Mouse (Mus musculus): ENCODE measurements at regions not wholly inside any gene's neighbourhood (a gene's known extent, or its start where the extent isn't known, plus 50 kb on each side); places are given as distances from the start of the nearest gene placed in this dataset.

DNA sequence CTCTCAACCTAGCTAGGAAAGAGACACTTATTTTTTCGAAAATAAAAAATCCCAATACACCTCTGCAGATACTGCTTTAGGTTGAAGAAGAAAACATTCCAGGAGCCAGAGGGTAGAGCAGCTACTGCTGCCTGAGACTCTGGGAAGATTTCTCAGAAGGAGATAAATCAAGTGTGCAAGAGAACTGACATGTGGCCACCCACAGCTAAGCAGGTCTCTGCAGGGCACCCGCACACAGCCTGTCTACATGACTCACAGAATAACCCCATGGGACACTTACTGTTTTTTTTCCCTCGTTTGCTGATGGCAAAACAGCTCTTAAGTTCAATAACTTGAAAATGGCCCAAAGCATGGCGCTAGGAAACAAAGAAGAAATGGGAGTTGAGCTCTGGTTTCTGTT, 68.7 kb upstream of the Abca1 start:
- H3K4me3 ChIP-seq (ENCODE audit: control insufficient read depth in 1 of 2, insufficient read depth in 1 of 2, low read depth in 2 of 2, low read length in 2 of 2): no peak overlapping the region
- peaks cover 0 to 13% of the 10 kb centered on the region in 2 experiments; a peak in 3 of 4 replicates for H3K4me1 ChIP-seq (ENCODE audit: control insufficient read depth in 1 of 2, insufficient read depth in 2 of 2, low read length in 2 of 2)
- no peak for TF ChIP-seq POLR2AphosphoS2 (IDR thresholded peaks at IDR 0.05; ENCODE audit: low read length)
- no peak for TF ChIP-seq POLR2AphosphoS5 (IDR thresholded peaks at IDR 0.05; ENCODE audit: borderline replicate concordance, low read depth, low read length)
- TF ChIP-seq GATA1 (IDR thresholded peaks at IDR 0.05; ENCODE audit: low read depth, low read length): no peak
- no peak for TF ChIP-seq ELF1 (IDR thresholded peaks at IDR 0.05; ENCODE audit: low read depth, low read length)
- no peak for TF ChIP-seq MXI1 (IDR thresholded peaks at IDR 0.05; ENCODE audit: low read depth, low read length)
- TF ChIP-seq BHLHE40 (IDR thresholded peaks at IDR 0.05; ENCODE audit: borderline replicate concordance, low read depth, low read length): no peak
- no peak for TF ChIP-seq ZMIZ1 (IDR thresholded peaks at IDR 0.05; ENCODE audit: low read depth, low read length)
- no peak for TF ChIP-seq NELFE (IDR thresholded peaks at IDR 0.05; ENCODE audit: low read depth, low read length)
- TF ChIP-seq MAX (IDR thresholded peaks at IDR 0.05; ENCODE audit: low read length): no peak
- TF ChIP-seq JUND (IDR thresholded peaks at IDR 0.05; ENCODE audit: low read depth, low read length): no peak
- TF ChIP-seq ZNF384 (IDR thresholded peaks at IDR 0.05; ENCODE audit: low read depth, low read length): no peak
- TF ChIP-seq TAL1 (IDR thresholded peaks at IDR 0.05; ENCODE audit: low read length): no peak
- no peak for TF ChIP-seq USF1 (IDR thresholded peaks at IDR 0.05; ENCODE audit: low read depth, low read length)
- no peak for TF ChIP-seq TBP (IDR thresholded peaks at IDR 0.05; ENCODE audit: low read depth, low read length)
- no peak for TF ChIP-seq SIN3A (IDR thresholded peaks at IDR 0.05; ENCODE audit: low read length)
- H3K36me3 ChIP-seq (ENCODE audit: control insufficient read depth in 1 of 2, insufficient read depth in 2 of 2, low read length in 2 of 2): peaks cover 0 to 4% of the 10 kb centered on the region in 2 experiments; a peak in 2 of 4 replicates
- no peak for DNase-seq (ENCODE audit: low read depth, low spot score)
- no peaks in the 10 kb centered on the region for H3K9me3 ChIP-seq (replicated peaks; ENCODE audit: insufficient read depth, low read length)
- H3K9ac ChIP-seq (ENCODE audit: control insufficient read depth, low read depth, low read length, poor library complexity, severe bottlenecking): no peak overlapping the region
- no peaks in the 10 kb centered on the region for H3K27me3 ChIP-seq (ENCODE audit: control insufficient read depth in 1 of 2, insufficient read depth in 2 of 2, low read length in 2 of 2)
- H3K27ac ChIP-seq (ENCODE audit: control insufficient read depth, low read depth, low read length): no peak overlapping the region
- H3K79me2 ChIP-seq (ENCODE audit: control insufficient read depth, insufficient read depth, low read length, poor library complexity): no peaks in the 10 kb centered on the region

GRCm38 (mm10) chr4:53227771-53228170, 68.1 kb upstream of the Abca1 start:
- Histone ChIP-seq H3K27me3 (ENCODE audit: control insufficient read depth in 1 of 2, insufficient read depth in 2 of 2, low read length in 2 of 2) (no peaks in the 10 kb centered on the region; a peak in 1 of 4 replicates), H3K36me3 (ENCODE audit: control insufficient read depth in 1 of 2, insufficient read depth in 2 of 2, low read length in 2 of 2) (peaks cover 0 to 4% of the 10 kb centered on the region in 2 experiments; a peak in 2 of 4 replicates), H3K4me3 (ENCODE audit: control insufficient read depth in 1 of 2, insufficient read depth in 1 of 2, low read depth in 2 of 2, low read length in 2 of 2) (no peak overlapping the region), H3K9me3 (replicated peaks; ENCODE audit: insufficient read depth, low read length) (no peaks in the 10 kb centered on the region), H3K9ac (ENCODE audit: control insufficient read depth, low read depth, low read length, poor library complexity, severe bottlenecking) (no peak overlapping the region; the same call in 1 of the 2 replicates), H3K27ac (ENCODE audit: control insufficient read depth, low read depth, low read length) (no peak overlapping the region), H3K4me1 (ENCODE audit: control insufficient read depth in 1 of 2, insufficient read depth in 2 of 2, low read length in 2 of 2) (peaks cover 0 to 13% of the 10 kb centered on the region in 2 experiments; a peak in 3 of 4 replicates), H3K79me2 (ENCODE audit: control insufficient read depth, insufficient read depth, low read length, poor library complexity) (no peaks in the 10 kb centered on the region)
- no peak; the same call in 1 of the 2 replicates for TF ChIP-seq MAX (IDR thresholded peaks at IDR 0.05; ENCODE audit: low read length)
- TF ChIP-seq EP300 (IDR thresholded peaks at IDR 0.05; ENCODE audit: low read depth in 1 of 2, low read length in 2 of 2): peak; percentile 30 to 37; a peak in 2 of 4 replicates
- no peak for TF ChIP-seq MXI1 (IDR thresholded peaks at IDR 0.05; ENCODE audit: low read depth, low read length)
- TF ChIP-seq GATA1 (IDR thresholded peaks at IDR 0.05; ENCODE audit: low read depth, low read length): no peak
- 0 out of 2 replicates have a peak, but pooled peaks have one; percentile 27 for TF ChIP-seq MYC (IDR thresholded peaks at IDR 0.05; ENCODE audit: low read depth, low read length)
- no peak for TF ChIP-seq E2F4 (IDR thresholded peaks at IDR 0.05; ENCODE audit: borderline replicate concordance, low read depth, low read length)
- no peak for TF ChIP-seq RCOR1 (IDR thresholded peaks at IDR 0.05; ENCODE audit: low read depth, low read length)
- TF ChIP-seq KAT2A (conservative IDR thresholded peaks at IDR 0.05; ENCODE audit: low read depth, low read length): no peak
- no peak for TF ChIP-seq JUND (IDR thresholded peaks at IDR 0.05; ENCODE audit: low read depth, low read length)
- TF ChIP-seq SIN3A (IDR thresholded peaks at IDR 0.05; ENCODE audit: low read length): no peak
- peak; percentile 96 for TF ChIP-seq ZNF384 (IDR thresholded peaks at IDR 0.05; ENCODE audit: low read depth, low read length)
- 0 out of 2 replicates have a peak, but pooled peaks have one; percentile 3 for TF ChIP-seq SMC3 (IDR thresholded peaks at IDR 0.05; ENCODE audit: low read depth, low read length)
- peak; percentile 67 for DNase-seq (ENCODE audit: low read depth, low spot score)
